Mouse (Mus musculus): ENCODE results near the gene Car10.

- TF ChIP-seq POLR2A (IDR thresholded peaks at IDR 0.05; ENCODE audit: low read depth, low read length) (no peak), CTCF (conservative IDR thresholded peaks at IDR 0.05; ENCODE audit: insufficient read depth, insufficient read length, low read depth, low read length) (no peak)
Measured at GRCm38 (mm10) chr11:93497896-93498295, 400.1 kb downstream of the Car10 start.
